Mouse (Mus musculus) liver, embryonic 14.5 days (tissue): ENCODE measurements around the gene Stag3.

Experiments
- CTCF ChIP-seq: IDR thresholded peaks from 2 replicates; pipeline ENCODE4 v1.5.1; 2016; ENCODE audit warnings: antibody characterized with exemption, low read depth, control low read depth
- EP300 ChIP-seq: IDR thresholded peaks from 2 replicates; pipeline ENCODE4 v1.6.1; 2016; ENCODE audit warnings: antibody characterized with exemption, low read depth

DNA sequence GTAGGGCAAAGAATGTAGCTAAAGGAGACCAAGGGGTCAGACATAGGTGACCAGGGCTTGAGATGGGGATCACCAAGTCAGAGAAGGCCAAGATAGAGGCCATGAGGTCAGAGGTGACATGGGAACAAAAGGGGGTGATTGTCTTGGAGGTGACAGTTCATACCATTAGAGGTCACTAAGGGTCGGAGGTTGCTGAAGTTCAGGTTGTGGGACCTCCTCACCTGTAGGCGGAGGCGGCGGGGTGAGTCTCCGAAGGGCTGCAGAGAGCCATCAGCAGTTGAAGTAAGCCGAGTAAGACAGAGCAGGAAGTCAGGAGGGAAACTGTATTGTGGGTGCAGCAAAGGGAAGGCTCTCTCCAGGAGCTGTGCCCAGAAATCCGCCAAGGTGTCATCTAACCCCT lies 2.0 kb upstream of the Stag3 start:
- TF ChIP-seq CTCF (no peak), EP300 (no peak)
